Mouse (Mus musculus) activated CD4-positive, CD25-positive, alpha-beta regulatory T cell, adult 4 months (primary cell): ENCODE data around the gene Nxpe5. TPM values are rescaled to one million over a fixed set of nuclear protein-coding genes. Genes with fewer than 3 reads are reported as not detected.

Experiments
- ATAC-seq: one replicate; pipeline ENCODE4 v1.8.0; 2017
- polyA plus RNA-seq, 2 experiments: library from polyadenylated mRNA; unstranded; fragments of 100-300 nt; shearing (Covaris generic); gene quantifications; one replicate each; pipeline ENCODE4 v1.2.1; 2017

Gene Nxpe5
- polyA plus RNA-seq, 2 experiments from 2014 or later, result 0.16 to 0.18 TPM

DNA sequence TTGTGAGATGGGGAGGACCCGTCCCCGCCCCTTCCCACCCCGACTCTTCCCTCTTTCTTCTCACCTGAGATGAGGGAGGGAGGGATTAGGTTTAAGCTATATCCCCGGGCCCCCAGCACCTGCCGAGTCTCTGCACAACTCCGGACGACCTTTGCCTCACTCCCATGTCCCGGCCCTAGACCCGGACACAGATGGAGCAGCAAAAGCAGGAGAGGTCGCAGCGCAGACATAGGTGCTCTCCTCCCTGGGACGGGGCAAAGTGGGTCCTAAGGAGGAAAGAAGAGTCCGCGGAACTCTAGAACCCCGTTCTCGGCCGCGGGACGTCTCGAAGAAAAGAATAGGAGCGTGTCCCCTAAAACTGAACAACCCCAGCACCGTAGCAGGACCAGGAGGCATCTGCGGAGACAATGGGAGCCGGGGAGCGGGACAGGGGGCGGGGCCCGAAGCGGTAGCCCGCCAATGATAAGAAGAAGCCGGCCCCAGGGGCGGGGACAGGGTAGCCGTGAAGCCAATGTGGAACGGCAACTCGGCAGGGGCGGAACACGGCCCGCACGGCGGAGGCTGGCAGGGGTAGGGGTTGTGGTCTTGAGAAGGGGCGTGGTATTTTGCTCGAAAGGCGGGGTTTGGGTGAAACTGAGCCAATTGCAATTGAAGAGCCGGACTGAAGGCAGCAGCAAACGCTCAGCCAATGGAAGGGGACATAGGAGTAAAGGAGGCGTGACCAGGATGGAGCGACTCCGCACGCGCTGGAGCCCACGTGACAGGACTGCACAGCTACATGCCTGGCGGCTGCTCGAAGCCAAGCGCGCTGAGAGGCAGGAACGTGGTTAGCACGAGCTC lies 54.1 kb downstream of the Nxpe5 start, which contains the start of the genes Gm43720, Gpc2 and Stag3:
Gene Gm43720 (minus strand): TSS at position 374 of the 840 bp plus-strand sequence.
Gene Gpc2 (minus strand): TSS at position 421 of the 840 bp plus-strand sequence.
Gene Stag3 (plus strand): TSS at position 656 of the 840 bp plus-strand sequence.
- ATAC-seq, result peak; percentile 93

DNA sequence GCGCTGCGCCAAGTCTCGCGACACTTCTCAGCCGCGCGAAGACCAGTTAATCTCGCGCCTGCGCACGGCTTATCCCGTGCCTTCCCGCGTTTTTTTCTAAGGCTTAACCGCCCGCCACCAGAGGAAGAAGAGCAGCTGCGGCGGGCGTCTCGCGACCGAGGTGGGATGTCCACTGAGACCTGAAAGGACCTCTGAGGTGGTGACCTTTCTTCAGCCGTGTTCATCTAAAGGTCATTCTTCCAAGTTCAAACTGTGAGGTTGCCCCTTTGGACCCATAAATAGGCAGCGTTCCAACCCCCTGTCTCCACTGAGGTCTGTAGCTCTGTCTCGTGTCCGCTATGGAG lies 54.7 kb downstream of the Nxpe5 start:
- no peak for ATAC-seq

DNA sequence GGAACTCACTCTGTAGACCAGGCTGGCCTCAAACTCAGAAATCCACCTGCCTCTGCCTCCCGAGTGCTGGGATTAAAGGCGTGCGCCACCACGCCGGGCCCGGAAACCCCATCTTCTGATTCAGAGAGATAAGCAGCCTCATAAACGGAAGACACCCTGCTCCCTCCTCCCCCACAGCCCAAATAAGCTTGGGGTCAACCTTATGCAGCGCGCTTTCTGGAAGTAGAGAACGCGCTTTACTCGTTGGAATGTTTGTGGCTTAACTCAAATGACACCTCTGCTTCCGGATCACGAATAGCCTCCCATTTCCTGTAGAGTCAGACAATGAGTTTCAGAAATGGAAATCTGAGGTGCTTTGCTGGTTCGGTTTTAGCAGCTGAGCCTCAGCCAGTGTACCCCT lies 55.1 kb downstream of the Nxpe5 start:
- no peak for ATAC-seq

DNA sequence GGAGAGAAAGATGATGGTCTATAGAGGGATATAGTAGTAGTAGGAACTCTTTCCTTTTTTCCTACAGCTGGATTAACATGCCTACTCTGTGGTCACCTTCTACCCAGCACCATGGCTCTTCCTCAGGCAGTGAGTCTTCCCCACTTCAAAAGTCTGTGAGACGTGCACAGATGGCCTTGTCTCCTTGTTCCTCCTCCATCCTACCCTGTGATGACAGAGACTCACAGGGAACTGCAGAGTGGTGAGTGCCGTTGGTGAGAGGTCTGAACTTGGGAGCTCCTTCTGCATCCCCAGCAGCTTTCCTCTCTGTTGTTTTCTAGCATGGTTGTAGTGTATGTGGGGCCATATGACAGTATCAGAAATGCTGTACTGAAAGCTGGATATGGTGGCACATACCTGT lies 56.1 kb downstream of the Nxpe5 start:
- ATAC-seq, result no peak

DNA sequence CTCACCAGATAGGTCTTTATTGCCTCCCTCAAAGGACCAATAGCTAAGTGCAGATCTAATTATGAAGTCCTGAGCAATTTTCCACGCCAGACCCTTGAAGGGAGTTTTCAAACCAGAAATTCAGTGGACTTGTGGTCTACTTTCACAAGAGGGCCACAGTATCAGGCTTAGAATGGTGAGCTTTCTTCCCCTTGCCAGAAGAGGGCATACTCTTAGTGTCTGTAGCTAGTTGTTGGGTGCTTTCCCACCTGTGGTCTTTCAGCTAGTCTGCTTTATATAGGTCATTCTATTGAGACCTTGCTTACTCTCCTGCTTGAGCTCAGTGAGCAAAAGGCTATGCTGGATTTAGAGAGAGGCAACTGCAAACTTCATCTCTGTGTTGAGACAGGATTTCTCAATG lies 57.8 kb downstream of the Nxpe5 start:
- no peak for ATAC-seq

DNA sequence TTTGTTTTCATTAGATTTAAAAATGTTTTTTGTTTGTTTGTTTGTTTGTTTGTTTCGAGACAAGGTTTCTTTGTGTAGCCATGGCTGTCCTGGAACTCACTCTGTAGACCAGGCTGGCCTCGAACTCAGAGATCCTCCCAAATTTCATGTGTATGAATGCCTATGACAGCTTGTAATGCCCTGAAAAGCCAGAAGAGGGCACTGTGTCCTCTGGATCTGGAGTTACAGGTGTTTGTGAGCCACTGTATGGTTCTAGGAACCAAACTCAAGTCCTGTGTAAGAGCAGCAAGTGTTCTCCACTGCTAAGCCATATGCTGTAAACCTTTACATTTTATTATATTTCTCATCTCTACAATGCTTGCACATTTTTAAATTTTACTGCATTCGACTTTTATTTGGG lies 62.2 kb downstream of the Nxpe5 start:
- no peak for ATAC-seq

DNA sequence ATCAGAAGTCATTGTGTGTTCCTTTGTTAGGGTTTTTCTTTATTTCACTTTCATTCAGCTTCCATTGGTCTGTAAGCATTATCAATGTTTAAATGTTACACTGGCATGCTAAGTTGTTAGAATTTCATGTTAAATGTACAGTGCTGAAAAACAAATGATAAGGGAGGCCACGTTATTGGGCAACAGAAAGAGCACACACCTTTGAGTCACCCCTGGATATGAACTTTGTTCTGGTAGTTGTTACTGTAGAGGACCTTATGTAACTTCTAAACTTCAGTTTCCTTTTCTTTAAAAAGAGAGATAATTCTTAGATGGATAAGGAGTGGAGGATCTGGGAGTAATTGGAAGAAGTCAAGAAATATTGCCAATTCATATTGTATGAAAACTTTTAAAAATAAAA lies 65.9 kb downstream of the Nxpe5 start:
- ATAC-seq, result no peak

DNA sequence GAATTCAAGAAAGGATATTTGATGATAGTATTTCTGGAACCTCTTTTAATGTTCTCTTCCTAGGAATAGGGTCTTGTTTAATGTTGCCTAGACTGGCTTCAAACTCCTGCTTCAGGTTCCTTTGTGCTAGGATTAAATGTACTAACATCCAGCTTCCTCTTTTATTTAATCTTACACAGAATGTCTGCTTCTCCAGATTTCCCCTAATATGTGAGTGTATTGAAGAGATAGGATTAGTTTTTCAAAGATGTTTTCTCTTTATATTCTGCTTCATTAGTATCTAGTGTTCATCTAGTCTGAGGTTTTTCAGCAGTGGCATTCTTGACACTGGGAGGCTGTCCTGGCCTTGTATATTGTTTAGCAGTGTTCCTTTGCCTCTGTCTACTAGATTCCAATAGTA lies 68.5 kb downstream of the Nxpe5 start:
- ATAC-seq, result no peak

DNA sequence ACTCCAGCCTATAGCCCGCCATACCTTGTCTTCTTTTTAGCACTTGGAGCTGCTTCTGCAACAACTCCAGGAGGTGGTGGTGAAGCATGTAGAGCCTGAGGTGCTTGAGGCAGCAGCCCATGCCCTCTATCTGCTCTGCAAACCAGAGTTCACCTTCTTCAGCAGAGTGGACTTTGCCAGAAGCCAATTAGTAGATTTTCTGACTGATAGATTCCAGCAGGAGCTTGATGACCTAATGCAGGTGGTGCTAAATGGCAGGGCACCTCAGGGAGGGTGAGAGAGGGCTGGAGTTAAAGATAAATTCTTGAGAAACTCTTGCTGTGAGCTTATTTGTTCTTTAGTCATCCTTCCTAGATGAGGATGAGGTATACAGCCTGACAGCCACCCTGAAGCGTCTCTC lies 73.9 kb downstream of the Nxpe5 start:
- ATAC-seq, result no peak

Other genes starting within 250 kb of the Nxpe5 start
- under 1 TPM in 1 of 2 experiments, not detected in 1; 0.28 TPM for gene Azgp1, start 244.4 kb upstream of the Nxpe5 start, polyA plus RNA-seq
- gene Smok3a, start 204.6 kb upstream of the Nxpe5 start, polyA plus RNA-seq, result not detected
- gene Smok3b, start 204.5 kb upstream of the Nxpe5 start, polyA plus RNA-seq, result not detected
- not detected for gene Smok3c, start 172.7 kb upstream of the Nxpe5 start, polyA plus RNA-seq
- 10 to 100 TPM; 10.9 to 11.8 TPM for gene Zkscan1, start 140.8 kb upstream of the Nxpe5 start, polyA plus RNA-seq
- gene Zscan21, start 109.0 kb upstream of the Nxpe5 start, polyA plus RNA-seq, result 10 to 100 TPM; 17.9 TPM
- 10 to 100 TPM; 13.4 to 13.5 TPM for gene Zfp113, start 70.2 kb upstream of the Nxpe5 start, polyA plus RNA-seq
- 100 to 1,000 TPM; 188 to 252 TPM for gene Cops6, start 64.8 kb upstream of the Nxpe5 start, polyA plus RNA-seq
- 1 to 10 TPM; 4.8 to 5.4 TPM for gene Ap4m1, start 53.9 kb upstream of the Nxpe5 start, polyA plus RNA-seq
- gene Mcm7, start 53.5 kb upstream of the Nxpe5 start, polyA plus RNA-seq, result 10 to 100 TPM; 57.5 to 61.8 TPM
- 10 to 100 TPM; 54.1 to 59.3 TPM for gene Taf6, start 38.4 kb upstream of the Nxpe5 start, polyA plus RNA-seq
- 10 to 100 TPM; 38.4 to 55.4 TPM for gene Cnpy4, start 38.4 kb upstream of the Nxpe5 start, polyA plus RNA-seq
- under 1 TPM; 0.42 to 0.51 TPM for gene Mblac1, start 31.6 kb upstream of the Nxpe5 start, polyA plus RNA-seq
- gene Lamtor4, start 29.6 kb downstream of the Nxpe5 start, polyA plus RNA-seq, result 100 to 1,000 TPM; 112 to 123 TPM
- gene BC037034, start 38.1 kb downstream of the Nxpe5 start, polyA plus RNA-seq, result 1 to 10 TPM; 3.9 to 4.7 TPM
- under 1 TPM; 0.43 to 0.49 TPM for gene Gal3st4, start 46.9 kb downstream of the Nxpe5 start, polyA plus RNA-seq
- not detected for gene Gm43720, start 54.1 kb downstream of the Nxpe5 start, polyA plus RNA-seq
- not detected for gene Gpc2, start 54.1 kb downstream of the Nxpe5 start, polyA plus RNA-seq
- gene Stag3, start 54.3 kb downstream of the Nxpe5 start, polyA plus RNA-seq, result under 1 TPM; 0.13 to 0.62 TPM
- 10 to 100 TPM; 10.4 to 12.3 TPM for gene Pvrig, start 116.1 kb downstream of the Nxpe5 start, polyA plus RNA-seq
- 10 to 100 TPM; 14.6 to 18.4 TPM for gene Zfp157, start 215.6 kb downstream of the Nxpe5 start, polyA plus RNA-seq